ENCODE assay signal across 24 mouse cellular contexts in the genomic region with DNA sequence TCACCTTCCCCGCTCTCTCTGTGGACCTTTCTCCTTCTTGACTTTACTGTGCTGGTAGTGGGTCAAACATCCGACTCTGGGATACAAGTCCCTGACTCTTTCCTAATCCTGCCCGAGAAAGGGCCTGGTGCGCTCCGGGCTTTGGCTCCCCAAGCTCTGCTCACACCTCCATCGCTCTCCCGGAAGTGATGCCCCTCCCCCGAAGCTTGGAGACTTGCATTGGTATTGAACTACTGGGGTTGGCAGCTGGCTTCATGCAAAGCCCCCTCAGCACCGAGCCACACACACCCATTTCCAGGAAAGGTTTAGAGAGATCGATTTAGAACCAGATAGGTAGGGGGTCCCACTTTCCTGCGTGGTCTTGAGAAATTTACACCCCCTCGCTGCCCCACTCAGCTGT. TPM values are rescaled to one million over a fixed set of nuclear protein-coding genes. Genes with fewer than 3 reads are reported as not detected.
DNase-seq lines count a peak whose midpoint lies in the region; ATAC-seq and TF ChIP-seq lines count a peak whose summit lies in the region.
"Had no signal": no experiment of that assay in that cellular context is flagged by ENCODE, and none has a peak within 500 bp of the region (broad histone marks: within the 10 kb centered on the region; RNA-seq: fewer than 3 reads in every experiment).

No protein-coding gene starts in this region.

- no peak for TF ChIP-seq CTCF in testis, adult 2 months (IDR thresholded peaks at IDR 0.05; ENCODE audit: control insufficient read depth, insufficient read depth, insufficient replicate concordance, low read depth, low read length)

- no peak for ATAC-seq in hindbrain, embryonic 12.5 days (ENCODE audit: low FRiP score)
- no peak for ATAC-seq in midbrain, embryonic 16.5 days
- ATAC-seq: forebrain, postnatal 0 days; intestine, postnatal 0 days had no signal

- no peak overlapping the region for H3K9ac ChIP-seq in hindbrain, embryonic 12.5 days
- H3K9ac ChIP-seq in midbrain, embryonic 16.5 days (ENCODE audit: low read depth, low read length), result no peak overlapping the region
- H3K9ac ChIP-seq: forebrain, embryonic 12.5 days; forebrain, postnatal 0 days; limb, embryonic 12.5 days; liver, embryonic 15.5 days; lung, embryonic 15.5 days; midbrain, embryonic 12.5 days had no signal

- H3K4me1 ChIP-seq in hindbrain, embryonic 10.5 days (replicated peaks), result peaks cover 41% of the 10 kb centered on the region
- peaks cover 16% of the 10 kb centered on the region for H3K4me1 ChIP-seq in hindbrain, embryonic 12.5 days
- peaks cover 5% of the 10 kb centered on the region for H3K4me1 ChIP-seq in testis, adult 2 months (ENCODE audit: control insufficient read depth, insufficient read depth, low read length)
- no peaks in the 10 kb centered on the region for H3K4me1 ChIP-seq in midbrain, embryonic 16.5 days (ENCODE audit: control insufficient read depth, insufficient read depth, low read length)

- no peak for DNase-seq in hindbrain, embryonic 10.5 days (ENCODE audit: low spot score)
- no peak for DNase-seq in testis, postnatal 14 days (ENCODE audit: low spot score)
- peak; percentile 23 for DNase-seq in NIH3T3 (ENCODE audit: low read depth)
- no peak for DNase-seq in ovary, postnatal 10 days (ENCODE audit: low spot score)
- DNase-seq: adrenal gland, adult 8-10 months; cerebellum, adult 2 months; cerebellum, postnatal 14 days; forebrain, postnatal 0 days; heart, postnatal 14 days; kidney, postnatal 14 days; layer of hippocampus, adult 9-11 months; right cerebral cortex, postnatal 4 days had no signal

- TF ChIP-seq POLR2A in testis, adult 2 months (IDR thresholded peaks at IDR 0.05; ENCODE audit: control insufficient read depth, low read depth, low read length), result 0 out of 2 replicates have a peak, but pooled peaks have one; percentile 12

- peak overlapping the region; percentile 9; the same call in 1 of the 2 replicates for H3K27ac ChIP-seq in hindbrain, embryonic 10.5 days
- no peak overlapping the region for H3K27ac ChIP-seq in hindbrain, embryonic 12.5 days
- no peak overlapping the region for H3K27ac ChIP-seq in testis, adult 2 months (ENCODE audit: control insufficient read depth, insufficient read depth, low read depth, low read length)
- H3K27ac ChIP-seq in midbrain, embryonic 16.5 days (ENCODE audit: low read length), result no peak overlapping the region
- H3K27ac ChIP-seq: forebrain, embryonic 12.5 days; limb, embryonic 12.5 days; liver, embryonic 15.5 days; lung, embryonic 15.5 days; midbrain, embryonic 12.5 days; stomach, postnatal 0 days had no signal

- 46% methylated on average over 12 of the region's 12 CpGs for WGBS in hindbrain, embryonic 10.5 days
- 45% methylated on average over 12 of the region's 12 CpGs for WGBS in hindbrain, embryonic 12.5 days
- WGBS in midbrain, embryonic 16.5 days, result 55% methylated on average over 12 of the region's 12 CpGs

- H3K4me3 ChIP-seq in hindbrain, embryonic 10.5 days, result no peak overlapping the region
- H3K4me3 ChIP-seq in hindbrain, embryonic 12.5 days, result no peak overlapping the region
- no peak overlapping the region for H3K4me3 ChIP-seq in testis, adult 2 months (ENCODE audit: control insufficient read depth, low read depth, low read length)
- no peak overlapping the region for H3K4me3 ChIP-seq in midbrain, embryonic 16.5 days (ENCODE audit: low read depth, low read length)
- H3K4me3 ChIP-seq: forebrain, embryonic 12.5 days; limb, embryonic 12.5 days; liver, embryonic 15.5 days; lung, embryonic 15.5 days; midbrain, embryonic 12.5 days had no signal

- no peaks in the 10 kb centered on the region for H3K36me3 ChIP-seq in hindbrain, embryonic 10.5 days
- H3K36me3 ChIP-seq in hindbrain, embryonic 12.5 days, result no peaks in the 10 kb centered on the region
- H3K36me3 ChIP-seq in testis, adult 2 months (ENCODE audit: control insufficient read depth, insufficient read depth, low read length), result no peaks in the 10 kb centered on the region
- H3K36me3 ChIP-seq in midbrain, embryonic 16.5 days (ENCODE audit: control insufficient read depth, insufficient read depth, low read length), result no peaks in the 10 kb centered on the region
- H3K36me3 ChIP-seq: forebrain, embryonic 12.5 days; limb, embryonic 12.5 days; liver, embryonic 15.5 days; lung, embryonic 15.5 days; midbrain, embryonic 12.5 days had no signal

- no peaks in the 10 kb centered on the region for H3K9me3 ChIP-seq in hindbrain, embryonic 10.5 days
- no peaks in the 10 kb centered on the region for H3K9me3 ChIP-seq in hindbrain, embryonic 12.5 days (replicated peaks)
- no peaks in the 10 kb centered on the region for H3K9me3 ChIP-seq in midbrain, embryonic 16.5 days (replicated peaks; ENCODE audit: control insufficient read depth, low read length, poor library complexity, severe bottlenecking)
- H3K9me3 ChIP-seq: forebrain, embryonic 12.5 days; limb, embryonic 12.5 days; liver, embryonic 15.5 days; lung, embryonic 15.5 days; midbrain, embryonic 12.5 days had no signal

- H3K4me2 ChIP-seq in hindbrain, embryonic 12.5 days (replicated peaks), result no peak overlapping the region
- H3K4me2 ChIP-seq in midbrain, embryonic 16.5 days (ENCODE audit: low read length), result no peak overlapping the region
- H3K4me2 ChIP-seq: forebrain, embryonic 12.5 days; limb, embryonic 12.5 days; liver, embryonic 15.5 days; lung, embryonic 15.5 days; midbrain, embryonic 12.5 days had no signal

- peaks cover 12% of the 10 kb centered on the region for H3K27me3 ChIP-seq in hindbrain, embryonic 10.5 days (ENCODE audit: insufficient read depth, poor library complexity, severe bottlenecking)
- no peaks in the 10 kb centered on the region for H3K27me3 ChIP-seq in hindbrain, embryonic 12.5 days
- no peaks in the 10 kb centered on the region for H3K27me3 ChIP-seq in testis, adult 2 months (ENCODE audit: control insufficient read depth, insufficient read depth, low read length)
- H3K27me3 ChIP-seq in midbrain, embryonic 16.5 days (ENCODE audit: control insufficient read depth, insufficient read depth, low read depth, low read length), result no peaks in the 10 kb centered on the region
- H3K27me3 ChIP-seq: limb, embryonic 12.5 days; liver, embryonic 15.5 days; lung, embryonic 15.5 days had no signal

RNA-seq across cellular contexts. Expression of a gene that starts 10.3 kb away (rescaled TPM):
- polyA plus RNA-seq in hindbrain, embryonic 10.5 days (2016; fragmentation: Nextera tagmentation; extraction: Ambion mirVana), result 541 and 748 TPM in 2 replicates
- 161 and 162 TPM in 2 replicates for polyA plus RNA-seq in hindbrain, embryonic 12.5 days (2016; fragmentation: Nextera tagmentation; extraction: Ambion mirVana)
- polyA plus RNA-seq in testis, adult 2 months (2012; rRNA removed), result 64.3 and 68.4 TPM in 2 replicates
- 124 and 134 TPM in 2 replicates for polyA plus RNA-seq in midbrain, embryonic 16.5 days (2015; fragmentation: Nextera tagmentation; extraction: Ambion mirVana)

RNA-seq across cellular contexts. Expression of a gene that starts 19.6 kb away (rescaled TPM):
- polyA plus RNA-seq in hindbrain, embryonic 10.5 days (2016; fragmentation: Nextera tagmentation; extraction: Ambion mirVana), result 19.1 and 23.9 TPM in 2 replicates
- 19.8 and 21.9 TPM in 2 replicates for polyA plus RNA-seq in hindbrain, embryonic 12.5 days (2016; fragmentation: Nextera tagmentation; extraction: Ambion mirVana)
- polyA plus RNA-seq in testis, adult 2 months (2012; rRNA removed), result 20.7 and 24.5 TPM in 2 replicates
- 55.4 and 65.8 TPM in 2 replicates for polyA plus RNA-seq in midbrain, embryonic 16.5 days (2015; fragmentation: Nextera tagmentation; extraction: Ambion mirVana)

RNA-seq across cellular contexts. Expression of a gene that starts 24.8 kb away (rescaled TPM):
- 2.2 and 4.2 TPM in 2 replicates for polyA plus RNA-seq in hindbrain, embryonic 10.5 days (2016; fragmentation: Nextera tagmentation; extraction: Ambion mirVana)
- polyA plus RNA-seq in hindbrain, embryonic 12.5 days (2016; fragmentation: Nextera tagmentation; extraction: Ambion mirVana), result 3.7 and 4.2 TPM in 2 replicates
- polyA plus RNA-seq in testis, adult 2 months (2012; rRNA removed), result 0.70 and 0.81 TPM in 2 replicates
- polyA plus RNA-seq in midbrain, embryonic 16.5 days (2015; fragmentation: Nextera tagmentation; extraction: Ambion mirVana), result 7.5 and 11.0 TPM in 2 replicates
- polyA plus RNA-seq: heart, embryonic 14.5 days; liver, adult 2 months had no signal
